Mouse (Mus musculus) small intestine, adult 2 months (tissue): ENCODE data around the gene Igf2.

ENCODE experiments used
- CTCF ChIP-seq: fragments of 200-500 bp; IDR thresholded peaks from 2 replicates; pipeline ENCODE4 v1.5.1; 2012; ENCODE audit warnings: low read depth, mild to moderate bottlenecking, control low read depth, inconsistent platforms, low read length, moderate library complexity, mixed read lengths; ENCODE audit not compliant: insufficient replicate concordance, insufficient read length; ENCODE audit errors: extremely low read depth
- POLR2A ChIP-seq: fragments of 200-500 bp; IDR thresholded peaks from 2 replicates; pipeline ENCODE4 v1.6.1; 2012; ENCODE audit warnings: low read depth, mild to moderate bottlenecking, control low read depth, inconsistent platforms, low read length, moderate library complexity

- no peak for TF ChIP-seq CTCF
- no peak for TF ChIP-seq POLR2A
Measured at GRCm38 (mm10) chr7:142666659-142667058, at the start of gene Igf2.
